Mouse (Mus musculus): ENCODE measurements around the gene Auts2. TPM values are rescaled to one million over a fixed set of nuclear protein-coding genes. Genes with fewer than 3 reads are reported as not detected.
A peak's percentile ranks its signal among the peaks of the same experiment; 100 is the strongest.

Gene Auts2
- polyA plus RNA-seq, 1 experiment from 2014 or later: 75.0 TPM

GRCm38 (mm10) chr5:132011795-132012194 lies 531.3 kb downstream of the Auts2 start:
- peak; percentile 43 for DNase-seq

DNA sequence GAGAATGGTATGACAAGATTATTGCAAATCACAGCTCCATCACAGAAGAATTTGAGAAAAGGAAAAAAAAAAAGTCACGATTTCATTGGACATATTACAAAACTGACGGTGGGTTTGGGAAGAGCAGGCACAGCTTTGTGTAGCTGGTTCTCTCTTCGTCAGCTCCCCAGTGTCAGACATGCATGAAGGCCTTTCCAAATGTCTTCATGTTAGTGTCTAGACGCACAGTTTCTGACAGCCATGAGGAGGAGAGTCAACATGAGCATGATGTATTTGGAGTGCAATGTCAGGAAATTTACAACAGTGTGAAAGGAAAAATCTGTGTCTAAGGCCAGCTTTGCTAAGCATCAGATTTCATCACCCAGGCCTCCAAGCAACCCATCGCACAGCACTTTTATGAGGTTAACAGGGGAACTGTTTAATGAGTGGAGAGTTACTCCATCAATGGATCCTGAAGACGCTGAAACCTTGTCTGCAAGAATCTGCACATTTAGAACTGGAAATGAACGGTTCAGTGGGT lies 534.4 kb downstream of the Auts2 start:
- WGBS: 66% methylated on average over 7 of the region's 7 CpGs
- Histone ChIP-seq H3K9ac (replicated peaks; ENCODE audit: low read length) (no peak overlapping the region), H3K4me1 (ENCODE audit: control insufficient read depth, insufficient read depth, low read length) (peaks cover 6% of the 10 kb centered on the region; the same call in 1 of the 2 replicates), H3K4me2 (ENCODE audit: low read length) (no peak overlapping the region), H3K27ac (replicated peaks; ENCODE audit: low read depth, low read length) (no peak overlapping the region), H3K27me3 (ENCODE audit: control insufficient read depth, insufficient read depth, low read length) (no peaks in the 10 kb centered on the region), H3K36me3 (ENCODE audit: control insufficient read depth, insufficient read depth, low read length) (no peaks in the 10 kb centered on the region), H3K9me3 (ENCODE audit: control insufficient read depth, low read length) (no peaks in the 10 kb centered on the region), H3K4me3 (replicated peaks; ENCODE audit: low read depth, low read length) (no peak overlapping the region)
- no peak for ATAC-seq (ENCODE audit: low FRiP score, low TSS enrichment)
- no peak for DNase-seq

More at GRCm38 (mm10) chr5:132011795-132012194, 531.3 kb downstream of the Auts2 start:
- Histone ChIP-seq H3K4me2 (ENCODE audit: low read length) (no peak overlapping the region), H3K36me3 (ENCODE audit: control insufficient read depth, insufficient read depth, low read length) (no peaks in the 10 kb centered on the region), H3K4me3 (replicated peaks; ENCODE audit: low read depth, low read length) (no peak overlapping the region), H3K27ac (replicated peaks; ENCODE audit: low read depth, low read length) (no peak overlapping the region), H3K4me1 (ENCODE audit: control insufficient read depth, insufficient read depth, low read length) (peaks cover 6% of the 10 kb centered on the region; the same call in 1 of the 2 replicates), H3K9me3 (ENCODE audit: control insufficient read depth, low read length) (no peaks in the 10 kb centered on the region), H3K9ac (replicated peaks; ENCODE audit: low read length) (no peak overlapping the region), H3K27me3 (ENCODE audit: control insufficient read depth, insufficient read depth, low read length) (no peaks in the 10 kb centered on the region)
- ATAC-seq (ENCODE audit: low FRiP score, low TSS enrichment): no peak

DNA sequence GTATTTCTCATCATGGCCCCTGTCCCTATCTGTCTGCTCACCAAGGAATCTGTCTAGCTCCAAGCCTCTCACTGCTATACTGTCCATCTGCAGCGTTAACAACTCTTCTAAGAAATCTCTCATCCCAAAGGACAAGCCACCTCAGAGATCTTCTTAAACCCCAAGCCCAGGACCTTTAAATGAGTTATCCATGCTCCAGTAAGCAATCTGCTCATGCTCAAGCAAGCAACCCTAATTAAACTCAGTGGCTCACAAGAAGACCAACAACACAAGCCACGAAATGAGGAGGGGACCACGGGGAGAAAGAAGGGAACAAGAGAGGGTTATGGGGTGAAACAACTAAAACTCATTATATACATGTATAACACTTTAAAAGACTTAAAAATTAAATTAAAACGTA lies 535.2 kb downstream of the Auts2 start:
- DNase-seq: no peak
- no peak overlapping the region for H3K4me3 ChIP-seq (replicated peaks; ENCODE audit: low read depth, low read length)
- H3K9ac ChIP-seq (replicated peaks; ENCODE audit: low read length): no peak overlapping the region
- H3K9me3 ChIP-seq (ENCODE audit: control insufficient read depth, low read length): no peaks in the 10 kb centered on the region
- peaks cover 6% of the 10 kb centered on the region; the same call in 1 of the 2 replicates for H3K4me1 ChIP-seq (ENCODE audit: control insufficient read depth, insufficient read depth, low read length)
- no peaks in the 10 kb centered on the region for H3K36me3 ChIP-seq (ENCODE audit: control insufficient read depth, insufficient read depth, low read length)
- 76% methylated on average over 4 of the region's 4 CpGs for WGBS
- ATAC-seq (ENCODE audit: low FRiP score, low TSS enrichment): no peak
- H3K27me3 ChIP-seq (ENCODE audit: control insufficient read depth, insufficient read depth, low read length): no peaks in the 10 kb centered on the region
- no peak overlapping the region for H3K27ac ChIP-seq (replicated peaks; ENCODE audit: low read depth, low read length)
- H3K4me2 ChIP-seq (ENCODE audit: low read length): no peak overlapping the region

DNA sequence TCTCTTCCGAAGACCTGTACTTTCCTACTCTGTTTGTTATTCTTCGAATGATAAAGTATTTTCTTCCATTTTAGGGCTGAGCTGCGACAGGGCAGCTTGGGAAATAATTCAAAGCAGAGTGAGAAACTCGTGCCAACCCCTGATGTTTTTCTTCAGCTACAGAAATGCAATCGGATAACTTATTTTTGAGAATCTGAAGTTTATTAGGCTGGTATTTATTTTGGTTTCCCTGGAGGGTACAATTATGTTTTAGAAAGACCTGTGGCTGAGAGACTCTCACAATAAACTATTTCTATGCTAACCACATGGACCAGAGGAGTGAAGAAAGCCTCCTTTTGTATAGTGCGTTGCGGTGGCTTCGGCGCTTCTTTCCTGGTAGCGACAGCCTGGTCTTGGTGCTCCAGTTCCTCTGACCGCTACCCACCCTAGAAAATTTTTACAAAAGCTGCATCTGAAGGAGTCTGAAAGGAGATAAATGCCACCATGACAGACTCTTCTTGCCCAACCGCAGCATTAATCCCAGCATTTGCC lies 550.4 kb downstream of the Auts2 start:
- H3K4me2 ChIP-seq (ENCODE audit: low read length): no peak overlapping the region
- no peak overlapping the region for H3K4me3 ChIP-seq (replicated peaks; ENCODE audit: low read depth, low read length)
- H3K36me3 ChIP-seq (ENCODE audit: control insufficient read depth, insufficient read depth, low read length): no peaks in the 10 kb centered on the region
- no peak overlapping the region for H3K9ac ChIP-seq (replicated peaks; ENCODE audit: low read length)
- no peaks in the 10 kb centered on the region for H3K27me3 ChIP-seq (ENCODE audit: control insufficient read depth, insufficient read depth, low read length)
- no peak for ATAC-seq (ENCODE audit: low FRiP score, low TSS enrichment)
- no peak for DNase-seq
- peaks cover 6% of the 10 kb centered on the region; the same call in 1 of the 2 replicates for H3K4me1 ChIP-seq (ENCODE audit: control insufficient read depth, insufficient read depth, low read length)
- 81% methylated on average over 12 of the region's 12 CpGs for WGBS
- no peak overlapping the region for H3K27ac ChIP-seq (replicated peaks; ENCODE audit: low read depth, low read length)
- H3K9me3 ChIP-seq (ENCODE audit: control insufficient read depth, low read length): no peaks in the 10 kb centered on the region

- Histone ChIP-seq H3K9me3 (ENCODE audit: control insufficient read depth, low read length) (no peaks in the 10 kb centered on the region), H3K27ac (replicated peaks; ENCODE audit: low read depth, low read length) (no peak overlapping the region), H3K4me1 (ENCODE audit: control insufficient read depth, insufficient read depth, low read length) (peaks cover 6% of the 10 kb centered on the region; the same call in 1 of the 2 replicates), H3K4me2 (ENCODE audit: low read length) (no peak overlapping the region), H3K36me3 (ENCODE audit: control insufficient read depth, insufficient read depth, low read length) (no peaks in the 10 kb centered on the region), H3K4me3 (replicated peaks; ENCODE audit: low read depth, low read length) (no peak overlapping the region), H3K27me3 (ENCODE audit: control insufficient read depth, insufficient read depth, low read length) (no peaks in the 10 kb centered on the region), H3K9ac (replicated peaks; ENCODE audit: low read length) (no peak overlapping the region)
- 84% methylated on average over 6 of the region's 6 CpGs for WGBS
- no peak for ATAC-seq (ENCODE audit: low FRiP score, low TSS enrichment)
- no peak for DNase-seq
Observed at GRCm38 (mm10) chr5:131992268-131992667, 550.9 kb downstream of the Auts2 start.

DNA sequence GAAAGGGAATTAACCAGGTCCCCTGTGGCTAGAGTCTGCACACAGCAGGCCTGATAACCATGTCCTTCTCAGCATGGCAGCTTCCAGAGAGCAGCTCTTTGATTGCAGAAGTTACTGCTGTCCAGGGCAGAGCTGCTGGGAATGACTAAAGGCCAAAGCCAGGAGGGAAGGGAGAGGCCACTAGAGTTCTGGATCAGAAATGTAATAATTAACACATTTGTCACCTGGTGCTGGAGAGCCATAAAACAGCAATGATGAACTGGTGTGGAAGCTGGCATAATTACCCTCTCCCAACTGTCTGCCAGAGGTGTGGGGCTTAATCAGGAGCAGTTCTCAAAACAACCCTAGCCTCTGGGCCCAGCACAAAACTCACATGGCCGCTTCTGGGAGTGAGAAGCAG lies 552.6 kb downstream of the Auts2 start:
- ATAC-seq (ENCODE audit: low FRiP score, low TSS enrichment): no peak
- Histone ChIP-seq H3K4me3 (replicated peaks; ENCODE audit: low read depth, low read length) (no peak overlapping the region), H3K9me3 (ENCODE audit: control insufficient read depth, low read length) (no peaks in the 10 kb centered on the region), H3K4me2 (ENCODE audit: low read length) (no peak overlapping the region), H3K9ac (replicated peaks; ENCODE audit: low read length) (no peak overlapping the region), H3K27ac (replicated peaks; ENCODE audit: low read depth, low read length) (no peak overlapping the region), H3K27me3 (ENCODE audit: control insufficient read depth, insufficient read depth, low read length) (no peaks in the 10 kb centered on the region), H3K36me3 (ENCODE audit: control insufficient read depth, insufficient read depth, low read length) (no peaks in the 10 kb centered on the region), H3K4me1 (ENCODE audit: control insufficient read depth, insufficient read depth, low read length) (peaks cover 6% of the 10 kb centered on the region; the same call in 1 of the 2 replicates)
- DNase-seq: no peak
- WGBS: 55% methylated on average over 1 of the region's 1 CpGs

GRCm38 (mm10) chr5:131981451-131981850 lies 561.7 kb downstream of the Auts2 start:
- Histone ChIP-seq H3K4me2 (ENCODE audit: low read length) (no peak overlapping the region), H3K4me3 (replicated peaks; ENCODE audit: low read depth, low read length) (no peak overlapping the region), H3K9me3 (ENCODE audit: control insufficient read depth, low read length) (no peaks in the 10 kb centered on the region), H3K36me3 (ENCODE audit: control insufficient read depth, insufficient read depth, low read length) (no peaks in the 10 kb centered on the region), H3K4me1 (ENCODE audit: control insufficient read depth, insufficient read depth, low read length) (peaks cover 3% of the 10 kb centered on the region; the same call in 1 of the 2 replicates), H3K27me3 (ENCODE audit: control insufficient read depth, insufficient read depth, low read length) (no peaks in the 10 kb centered on the region), H3K9ac (replicated peaks; ENCODE audit: low read length) (no peak overlapping the region), H3K27ac (replicated peaks; ENCODE audit: low read depth, low read length) (no peak overlapping the region)
- no peak for ATAC-seq (ENCODE audit: low FRiP score, low TSS enrichment)
- 61% methylated on average over 3 of the region's 3 CpGs for WGBS
- no peak for DNase-seq

DNA sequence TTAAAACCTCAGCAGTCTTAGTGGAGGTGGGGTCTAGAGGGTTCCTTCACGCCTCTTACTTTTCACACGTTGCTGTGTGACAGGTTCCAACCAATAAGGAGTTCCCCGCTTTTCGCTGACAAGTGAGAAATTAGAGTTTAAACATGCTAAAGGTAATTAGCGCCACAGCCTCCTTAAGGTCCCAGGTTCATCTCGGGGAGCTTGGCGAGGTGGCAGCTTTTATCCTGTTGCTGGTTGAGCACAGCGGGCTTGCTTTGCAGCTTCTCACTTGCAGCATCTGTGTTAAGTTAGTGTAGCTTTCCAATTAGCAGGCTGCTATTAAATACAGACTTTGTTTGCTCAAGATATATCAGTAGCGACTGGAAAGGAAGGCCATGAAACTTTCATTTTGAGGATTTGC lies 564.2 kb downstream of the Auts2 start:
- Histone ChIP-seq H3K4me2 (ENCODE audit: low read length) (no peak overlapping the region), H3K9ac (replicated peaks; ENCODE audit: low read length) (no peak overlapping the region), H3K4me3 (replicated peaks; ENCODE audit: low read depth, low read length) (no peak overlapping the region), H3K27ac (replicated peaks; ENCODE audit: low read depth, low read length) (no peak overlapping the region), H3K9me3 (ENCODE audit: control insufficient read depth, low read length) (no peaks in the 10 kb centered on the region), H3K36me3 (ENCODE audit: control insufficient read depth, insufficient read depth, low read length) (no peaks in the 10 kb centered on the region), H3K27me3 (ENCODE audit: control insufficient read depth, insufficient read depth, low read length) (no peaks in the 10 kb centered on the region), H3K4me1 (ENCODE audit: control insufficient read depth, insufficient read depth, low read length) (peaks cover 3% of the 10 kb centered on the region; the same call in 1 of the 2 replicates)
- ATAC-seq (ENCODE audit: low FRiP score, low TSS enrichment) (no peak), DNase-seq (no peak)
- 73% methylated on average over 9 of the region's 9 CpGs for WGBS

DNA sequence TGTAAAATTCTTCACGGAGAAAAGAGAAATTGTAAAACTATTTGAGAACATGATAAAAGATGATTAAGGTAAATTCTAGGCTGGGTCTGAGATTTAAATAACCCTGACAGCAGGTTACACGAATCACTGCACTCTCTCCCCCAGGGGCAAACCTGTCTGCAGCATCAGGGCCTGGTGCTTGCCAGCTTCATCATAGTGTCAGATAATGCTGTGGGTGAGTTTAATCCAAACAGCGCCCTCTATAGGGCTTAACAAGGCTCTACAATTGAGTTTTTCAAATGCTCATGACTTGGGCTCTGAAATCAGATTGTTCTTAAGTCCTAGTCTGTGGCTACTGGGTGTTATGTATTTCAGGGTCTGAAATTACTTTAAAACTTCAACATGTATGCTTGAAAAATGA lies 565.6 kb downstream of the Auts2 start:
- Histone ChIP-seq H3K4me3 (replicated peaks; ENCODE audit: low read depth, low read length) (no peak overlapping the region), H3K9ac (replicated peaks; ENCODE audit: low read length) (no peak overlapping the region), H3K36me3 (ENCODE audit: control insufficient read depth, insufficient read depth, low read length) (no peaks in the 10 kb centered on the region), H3K4me1 (ENCODE audit: control insufficient read depth, insufficient read depth, low read length) (no peaks in the 10 kb centered on the region), H3K9me3 (ENCODE audit: control insufficient read depth, low read length) (no peaks in the 10 kb centered on the region), H3K27ac (replicated peaks; ENCODE audit: low read depth, low read length) (no peak overlapping the region), H3K27me3 (ENCODE audit: control insufficient read depth, insufficient read depth, low read length) (no peaks in the 10 kb centered on the region), H3K4me2 (ENCODE audit: low read length) (no peak overlapping the region)
- no peak for DNase-seq
- no peak for ATAC-seq (ENCODE audit: low FRiP score, low TSS enrichment)
- WGBS: 55% methylated on average over 3 of the region's 3 CpGs
